Mouse (Mus musculus) MEL (cell line): ENCODE data around the gene Gm21440.
"Not testable (repeated sequence)": the region's sequence is repeated elsewhere in the genome, so short reads cannot be mapped to it uniquely, and the experiment has no call there.

Source experiments
- CTCF ChIP-seq, 3 experiments: IDR thresholded peaks in 2 of 3; conservative IDR thresholded peaks in 1 of 3; 2 replicates each; pipeline ENCODE4 v1.5.1; 2011 to 2012; ENCODE audit warnings: low read length in 3 of 3, low read depth in 2 of 3, mild to moderate bottlenecking in 2 of 3, improper control_type of control experiment in 1 of 3, inconsistent platforms in 1 of 3, mixed read lengths in 1 of 3, moderate library complexity in 1 of 3; ENCODE audit not compliant: control insufficient read depth in 1 of 3, insufficient read depth in 1 of 3, poor library complexity in 1 of 3, severe bottlenecking in 1 of 3
- EP300 ChIP-seq, 2 experiments: IDR thresholded peaks; 2 replicates each; pipeline ENCODE4 v1.6.1; 2011; ENCODE audit warnings: improper control_type of control experiment in 2 of 2, low read length in 2 of 2, low read depth in 1 of 2, mild to moderate bottlenecking in 1 of 2
- ETS1 ChIP-seq: IDR thresholded peaks from 2 replicates; pipeline ENCODE4 v1.6.1; 2012; ENCODE audit warnings: low read depth, mild to moderate bottlenecking, inconsistent platforms, low read length, improper control_type of control experiment, moderate library complexity
- JUND ChIP-seq: IDR thresholded peaks from 2 replicates; pipeline ENCODE4 v1.6.1; 2011; ENCODE audit warnings: low read depth, mild to moderate bottlenecking, improper control_type of control experiment, low read length
- MYC ChIP-seq: IDR thresholded peaks from 2 replicates; pipeline ENCODE4 v1.6.1; 2011; ENCODE audit warnings: low read depth, mild to moderate bottlenecking, low read length, improper control_type of control experiment, moderate library complexity
- POLR2A ChIP-seq, 2 experiments: IDR thresholded peaks; 2 replicates each; pipeline ENCODE4 v1.6.1; 2011 to 2012; ENCODE audit warnings: low read length in 2 of 2, mild to moderate bottlenecking in 2 of 2, control low read depth in 1 of 2, improper control_type of control experiment in 1 of 2, low read depth in 1 of 2, moderate library complexity in 1 of 2; ENCODE audit not compliant: control insufficient read depth in 1 of 2, insufficient read depth in 1 of 2, poor library complexity in 1 of 2
- POLR2AphosphoS2 ChIP-seq: IDR thresholded peaks from 2 replicates; pipeline ENCODE4 v1.6.1; 2011; ENCODE audit warnings: low read length, improper control_type of control experiment
- POLR2AphosphoS5 ChIP-seq: IDR thresholded peaks from 2 replicates; pipeline ENCODE4 v1.6.1; 2012; ENCODE audit warnings: low read depth, borderline replicate concordance, mild to moderate bottlenecking, inconsistent platforms, low read length, moderate library complexity, mixed read lengths
- USF1 ChIP-seq: IDR thresholded peaks from 2 replicates; pipeline ENCODE4 v1.6.1; 2014; ENCODE audit warnings: low read depth, mild to moderate bottlenecking, inconsistent platforms, low read length, improper control_type of control experiment, moderate library complexity

GRCm38 (mm10) chrY:13223828-13224227, 28.4 kb upstream of the Gm21440 start, which contains the start of gene Gm21828:
- TF ChIP-seq POLR2A (IDR thresholded peaks at IDR 0.05; ENCODE audit: control insufficient read depth in 1 of 2, insufficient read depth in 1 of 2, low read depth in 1 of 2, low read length in 2 of 2, poor library complexity in 1 of 2); JUND; POLR2AphosphoS2; CTCF (IDR thresholded peaks at IDR 0.05 in 2 of 3, conservative IDR thresholded peaks at IDR 0.05 in 1 of 3; ENCODE audit: control insufficient read depth in 1 of 3, insufficient read depth in 1 of 3, low read depth in 2 of 3, low read length in 3 of 3, poor library complexity in 1 of 3, severe bottlenecking in 1 of 3); EP300 (IDR thresholded peaks at IDR 0.05; ENCODE audit: low read depth in 1 of 2, low read length in 2 of 2); USF1; POLR2AphosphoS5; MYC; ETS1: not testable (repeated sequence)
